Mouse (Mus musculus): ENCODE data around the gene 4930402H24Rik. TPM values are rescaled to one million over a fixed set of nuclear protein-coding genes. Genes with fewer than 3 reads are reported as not detected.

4930402H24Rik gene
- polyA plus RNA-seq, 1 experiment, result 18.0 TPM

GRCm38 (mm10) chr2:130795731-130796130, 110.5 kb downstream of the 4930402H24Rik start:
- Histone ChIP-seq H3K27ac (ENCODE audit: insufficient read depth, low read length) (no peak overlapping the region), H3K36me3 (ENCODE audit: control insufficient read depth, insufficient read depth, low read length, poor library complexity, severe bottlenecking) (no peaks in the 10 kb centered on the region), H3K9ac (ENCODE audit: low read depth, poor library complexity, severe bottlenecking) (no peak overlapping the region), H3K4me1 (ENCODE audit: control insufficient read depth, insufficient read depth, low read length) (no peaks in the 10 kb centered on the region), H3K4me3 (ENCODE audit: low read depth, low read length) (no peak overlapping the region), H3K27me3 (ENCODE audit: control insufficient read depth, insufficient read depth, low read length, poor library complexity, severe bottlenecking) (no peaks in the 10 kb centered on the region), H3K9me3 (replicated peaks; ENCODE audit: control insufficient read depth, insufficient read depth, low read length, poor library complexity, severe bottlenecking) (no peaks in the 10 kb centered on the region)
- TF ChIP-seq EP300 (IDR thresholded peaks at IDR 0.05; ENCODE audit: insufficient read depth, low read depth, low read length), result no peak
- TF ChIP-seq POLR2A (IDR thresholded peaks at IDR 0.05; ENCODE audit: insufficient read depth, low read length), result no peak
- TF ChIP-seq CTCF (IDR thresholded peaks at IDR 0.05; ENCODE audit: low read depth, low read length), result no peak

GRCm38 (mm10) chr2:130791722-130792121, 114.5 kb downstream of the 4930402H24Rik start:
- no peaks in the 10 kb centered on the region for H3K9me3 ChIP-seq (replicated peaks; ENCODE audit: control insufficient read depth, insufficient read depth, low read length, poor library complexity, severe bottlenecking)
- H3K9ac ChIP-seq (ENCODE audit: low read depth, poor library complexity, severe bottlenecking), result no peak overlapping the region
- H3K4me1 ChIP-seq (ENCODE audit: control insufficient read depth, insufficient read depth, low read length), result no peaks in the 10 kb centered on the region
- no peak for TF ChIP-seq POLR2A (IDR thresholded peaks at IDR 0.05; ENCODE audit: insufficient read depth, low read length)
- no peak for TF ChIP-seq CTCF (IDR thresholded peaks at IDR 0.05; ENCODE audit: low read depth, low read length)
- no peak for TF ChIP-seq EP300 (IDR thresholded peaks at IDR 0.05; ENCODE audit: insufficient read depth, low read depth, low read length)
- no peak overlapping the region for H3K4me3 ChIP-seq (ENCODE audit: low read depth, low read length)
- no peak overlapping the region for H3K27ac ChIP-seq (ENCODE audit: insufficient read depth, low read length)
- no peaks in the 10 kb centered on the region for H3K27me3 ChIP-seq (ENCODE audit: control insufficient read depth, insufficient read depth, low read length, poor library complexity, severe bottlenecking)
- no peaks in the 10 kb centered on the region for H3K36me3 ChIP-seq (ENCODE audit: control insufficient read depth, insufficient read depth, low read length, poor library complexity, severe bottlenecking)

DNA sequence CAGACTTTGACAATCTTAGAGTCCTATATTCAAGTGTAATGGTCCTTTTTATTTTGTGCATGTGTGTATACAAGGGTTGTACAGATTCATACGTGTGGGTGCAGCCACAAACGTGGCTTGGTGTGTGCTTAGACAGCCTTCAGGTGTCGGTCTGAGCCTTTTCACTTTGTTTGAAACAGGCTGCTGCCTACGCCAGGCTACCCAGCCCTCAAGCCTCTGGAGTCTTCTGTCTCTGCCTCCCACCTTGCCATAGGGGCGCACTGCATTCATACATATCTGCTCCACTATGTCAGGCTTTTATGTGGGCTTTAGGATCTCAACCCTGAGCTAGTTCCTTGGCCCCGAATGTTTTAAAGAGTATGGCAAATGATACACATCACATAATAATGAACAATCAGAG, 116.6 kb downstream of the 4930402H24Rik start:
- TF ChIP-seq CTCF (IDR thresholded peaks at IDR 0.05; ENCODE audit: low read depth, low read length) (no peak), POLR2A (IDR thresholded peaks at IDR 0.05; ENCODE audit: insufficient read depth, low read length) (no peak), EP300 (IDR thresholded peaks at IDR 0.05; ENCODE audit: insufficient read depth, low read depth, low read length) (no peak)
- Histone ChIP-seq H3K27ac (ENCODE audit: insufficient read depth, low read length) (no peak overlapping the region), H3K36me3 (ENCODE audit: control insufficient read depth, insufficient read depth, low read length, poor library complexity, severe bottlenecking) (no peaks in the 10 kb centered on the region), H3K4me1 (ENCODE audit: control insufficient read depth, insufficient read depth, low read length) (no peaks in the 10 kb centered on the region), H3K4me3 (ENCODE audit: low read depth, low read length) (no peak overlapping the region), H3K27me3 (ENCODE audit: control insufficient read depth, insufficient read depth, low read length, poor library complexity, severe bottlenecking) (no peaks in the 10 kb centered on the region), H3K9me3 (replicated peaks; ENCODE audit: control insufficient read depth, insufficient read depth, low read length, poor library complexity, severe bottlenecking) (no peaks in the 10 kb centered on the region), H3K9ac (ENCODE audit: low read depth, poor library complexity, severe bottlenecking) (no peak overlapping the region)

GRCm38 (mm10) chr2:130789039-130789438, 117.2 kb downstream of the 4930402H24Rik start:
- H3K27ac ChIP-seq (ENCODE audit: insufficient read depth, low read length), result no peak overlapping the region
- H3K36me3 ChIP-seq (ENCODE audit: control insufficient read depth, insufficient read depth, low read length, poor library complexity, severe bottlenecking), result no peaks in the 10 kb centered on the region
- TF ChIP-seq EP300 (IDR thresholded peaks at IDR 0.05; ENCODE audit: insufficient read depth, low read depth, low read length) (no peak), CTCF (IDR thresholded peaks at IDR 0.05; ENCODE audit: low read depth, low read length) (no peak), POLR2A (IDR thresholded peaks at IDR 0.05; ENCODE audit: insufficient read depth, low read length) (no peak)
- no peaks in the 10 kb centered on the region for H3K9me3 ChIP-seq (replicated peaks; ENCODE audit: control insufficient read depth, insufficient read depth, low read length, poor library complexity, severe bottlenecking)
- H3K4me3 ChIP-seq (ENCODE audit: low read depth, low read length), result no peak overlapping the region
- H3K9ac ChIP-seq (ENCODE audit: low read depth, poor library complexity, severe bottlenecking), result no peak overlapping the region
- no peaks in the 10 kb centered on the region for H3K27me3 ChIP-seq (ENCODE audit: control insufficient read depth, insufficient read depth, low read length, poor library complexity, severe bottlenecking)
- no peaks in the 10 kb centered on the region for H3K4me1 ChIP-seq (ENCODE audit: control insufficient read depth, insufficient read depth, low read length)

DNA sequence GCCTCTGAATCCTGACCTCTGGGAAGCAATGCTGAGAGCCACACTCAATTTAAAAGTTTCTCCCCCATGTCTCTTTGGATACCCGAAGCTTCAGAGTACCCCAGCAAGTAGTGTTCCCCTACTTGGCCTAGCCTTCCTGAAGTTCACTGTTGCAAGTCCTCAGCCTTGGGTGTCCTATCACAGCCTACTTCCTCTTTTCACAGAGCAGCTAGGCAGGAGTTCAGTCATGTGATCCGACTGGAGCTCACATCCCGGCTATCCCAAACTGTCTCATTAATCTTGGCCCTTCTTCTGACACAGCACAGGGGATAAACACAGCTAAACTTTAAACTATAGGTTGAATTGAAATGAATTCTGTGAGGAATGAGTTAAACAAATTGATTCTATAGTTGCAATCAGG, 121.3 kb downstream of the 4930402H24Rik start:
- Histone ChIP-seq H3K9ac (ENCODE audit: low read depth, poor library complexity, severe bottlenecking) (no peak overlapping the region), H3K27me3 (ENCODE audit: control insufficient read depth, insufficient read depth, low read length, poor library complexity, severe bottlenecking) (no peaks in the 10 kb centered on the region), H3K36me3 (ENCODE audit: control insufficient read depth, insufficient read depth, low read length, poor library complexity, severe bottlenecking) (no peaks in the 10 kb centered on the region), H3K27ac (ENCODE audit: insufficient read depth, low read length) (no peak overlapping the region), H3K9me3 (replicated peaks; ENCODE audit: control insufficient read depth, insufficient read depth, low read length, poor library complexity, severe bottlenecking) (no peaks in the 10 kb centered on the region), H3K4me3 (ENCODE audit: low read depth, low read length) (no peak overlapping the region), H3K4me1 (ENCODE audit: control insufficient read depth, insufficient read depth, low read length) (no peaks in the 10 kb centered on the region)
- no peak for TF ChIP-seq EP300 (IDR thresholded peaks at IDR 0.05; ENCODE audit: insufficient read depth, low read depth, low read length)
- TF ChIP-seq POLR2A (IDR thresholded peaks at IDR 0.05; ENCODE audit: insufficient read depth, low read length), result no peak
- TF ChIP-seq CTCF (IDR thresholded peaks at IDR 0.05; ENCODE audit: low read depth, low read length), result no peak

DNA sequence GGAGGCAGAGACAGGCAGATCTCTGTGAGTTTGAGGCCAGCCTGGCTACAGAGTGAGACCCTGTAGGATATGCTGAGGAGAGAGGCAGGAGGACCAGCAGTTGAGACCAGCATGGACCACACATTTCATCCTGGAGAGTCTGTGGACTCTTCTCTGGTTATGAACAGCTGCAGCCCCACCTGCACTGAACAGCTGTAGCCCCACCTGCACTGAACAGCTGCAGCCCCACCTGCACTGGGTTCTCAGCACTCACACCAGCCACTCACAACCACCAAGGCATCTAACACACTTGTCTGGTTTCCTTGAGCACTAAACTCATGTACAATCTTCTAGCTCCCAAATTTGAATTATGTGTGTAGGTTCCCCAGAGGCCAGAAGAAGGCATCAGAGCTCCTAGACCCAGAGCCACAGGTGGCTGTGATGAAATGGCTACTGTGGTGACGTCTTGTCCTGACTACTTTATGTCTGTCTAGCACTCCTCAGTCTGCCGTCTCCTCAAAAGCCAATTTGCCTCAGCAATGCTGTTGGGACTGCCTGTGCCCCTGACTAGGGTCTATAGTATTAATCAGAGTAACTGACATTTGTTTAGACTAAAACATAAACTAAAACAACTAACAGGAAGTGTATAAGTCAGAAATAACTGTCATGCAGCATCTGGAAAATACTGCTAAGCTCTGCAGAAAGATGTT, 125.4 kb downstream of the 4930402H24Rik start:
- no peaks in the 10 kb centered on the region for H3K9me3 ChIP-seq (replicated peaks; ENCODE audit: control insufficient read depth, insufficient read depth, low read length, poor library complexity, severe bottlenecking)
- no peaks in the 10 kb centered on the region for H3K27me3 ChIP-seq (ENCODE audit: control insufficient read depth, insufficient read depth, low read length, poor library complexity, severe bottlenecking)
- H3K4me3 ChIP-seq (ENCODE audit: low read depth, low read length), result no peak overlapping the region
- no peak for TF ChIP-seq CTCF (IDR thresholded peaks at IDR 0.05; ENCODE audit: low read depth, low read length)
- TF ChIP-seq EP300 (IDR thresholded peaks at IDR 0.05; ENCODE audit: insufficient read depth, low read depth, low read length), result no peak
- TF ChIP-seq POLR2A (IDR thresholded peaks at IDR 0.05; ENCODE audit: insufficient read depth, low read length), result no peak
- no peaks in the 10 kb centered on the region for H3K4me1 ChIP-seq (ENCODE audit: control insufficient read depth, insufficient read depth, low read length)
- H3K9ac ChIP-seq (ENCODE audit: low read depth, poor library complexity, severe bottlenecking), result no peak overlapping the region
- no peak overlapping the region for H3K27ac ChIP-seq (ENCODE audit: insufficient read depth, low read length)
- no peaks in the 10 kb centered on the region for H3K36me3 ChIP-seq (ENCODE audit: control insufficient read depth, insufficient read depth, low read length, poor library complexity, severe bottlenecking)
